Mouse (Mus musculus): ENCODE results near the gene Syt2. TPM values are rescaled to one million over a fixed set of nuclear protein-coding genes. Genes with fewer than 3 reads are reported as not detected.

The Syt2 gene
- total RNA-seq, 2 experiments from 2014 or later, result 25.6 to 30.0 TPM

DNA sequence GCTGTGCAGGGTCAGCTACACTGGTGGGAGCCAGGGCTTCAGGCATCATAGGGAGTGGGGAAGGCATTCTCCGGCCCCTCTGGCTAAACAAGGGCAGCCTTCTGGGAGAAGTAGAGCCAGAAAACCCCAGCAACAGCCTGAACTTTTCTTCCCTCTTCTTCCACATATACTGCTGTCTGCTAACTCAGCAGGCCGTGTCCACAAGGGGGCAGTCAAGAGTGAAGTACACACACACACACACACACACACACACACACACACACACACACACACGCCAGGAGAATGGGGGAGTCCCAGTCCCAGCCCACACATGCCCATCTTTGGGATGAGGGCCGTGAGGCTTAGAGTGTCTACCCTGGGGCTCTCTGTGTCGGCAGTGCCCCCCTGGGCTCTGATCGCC, 95.0 kb downstream of the Syt2 start:
- DNase-seq (ENCODE audit: low spot score in 2 of 2), result no peak

DNA sequence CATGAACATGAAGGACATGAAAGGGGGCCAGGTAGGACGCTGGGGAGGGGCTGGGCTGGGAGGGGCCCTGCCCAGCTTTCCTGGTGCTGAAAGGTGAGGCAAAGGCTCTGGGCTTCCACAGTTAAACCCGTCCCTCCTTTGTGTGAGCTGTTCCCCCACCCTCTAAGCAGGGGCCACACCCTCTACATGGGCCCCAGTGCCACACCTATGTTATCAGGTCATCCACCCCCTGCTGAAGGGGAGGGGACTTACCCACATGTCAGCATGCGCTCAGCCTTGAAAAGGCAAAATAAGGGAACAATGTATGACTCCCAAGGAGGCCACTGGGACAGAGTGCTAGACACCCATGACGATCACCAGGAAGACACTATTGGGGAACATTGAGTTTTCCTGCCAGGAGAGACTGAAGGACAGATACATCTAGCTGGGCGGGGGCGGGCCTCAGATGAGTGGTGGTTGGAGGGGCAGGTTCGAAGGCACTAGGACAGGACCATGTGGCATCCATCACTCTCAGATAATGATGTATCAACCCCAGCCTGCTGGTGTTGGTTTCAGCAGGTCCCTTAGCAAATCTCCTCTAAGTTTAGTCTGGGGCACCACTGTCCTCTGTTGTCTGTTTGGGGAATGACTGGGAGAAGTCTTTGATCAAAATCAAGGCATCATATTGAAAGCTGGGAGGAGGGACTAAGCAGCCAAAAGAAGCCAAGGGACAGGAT, 95.6 kb downstream of the Syt2 start:
- DNase-seq (ENCODE audit: low spot score in 2 of 2), result no peak

DNA sequence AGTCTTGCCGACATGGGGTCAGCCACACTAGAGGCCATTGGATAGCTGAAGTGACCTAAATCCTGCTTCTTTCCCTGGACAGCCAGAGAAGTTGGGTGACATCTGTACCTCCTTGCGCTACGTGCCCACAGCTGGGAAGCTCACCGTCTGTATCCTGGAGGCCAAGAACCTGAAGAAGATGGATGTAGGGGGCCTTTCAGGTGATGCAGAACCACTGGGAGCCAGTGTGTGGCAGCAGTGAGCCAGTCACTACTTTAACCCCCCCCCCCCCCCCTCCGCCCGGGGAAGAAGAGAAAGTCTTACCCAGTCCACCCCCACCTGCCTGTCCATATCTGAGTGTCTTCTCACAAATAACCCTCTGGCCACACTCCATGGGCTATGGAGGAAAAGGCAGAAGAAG, 99.2 kb downstream of the Syt2 start:
- no peak for DNase-seq (ENCODE audit: low spot score in 2 of 2)

DNA sequence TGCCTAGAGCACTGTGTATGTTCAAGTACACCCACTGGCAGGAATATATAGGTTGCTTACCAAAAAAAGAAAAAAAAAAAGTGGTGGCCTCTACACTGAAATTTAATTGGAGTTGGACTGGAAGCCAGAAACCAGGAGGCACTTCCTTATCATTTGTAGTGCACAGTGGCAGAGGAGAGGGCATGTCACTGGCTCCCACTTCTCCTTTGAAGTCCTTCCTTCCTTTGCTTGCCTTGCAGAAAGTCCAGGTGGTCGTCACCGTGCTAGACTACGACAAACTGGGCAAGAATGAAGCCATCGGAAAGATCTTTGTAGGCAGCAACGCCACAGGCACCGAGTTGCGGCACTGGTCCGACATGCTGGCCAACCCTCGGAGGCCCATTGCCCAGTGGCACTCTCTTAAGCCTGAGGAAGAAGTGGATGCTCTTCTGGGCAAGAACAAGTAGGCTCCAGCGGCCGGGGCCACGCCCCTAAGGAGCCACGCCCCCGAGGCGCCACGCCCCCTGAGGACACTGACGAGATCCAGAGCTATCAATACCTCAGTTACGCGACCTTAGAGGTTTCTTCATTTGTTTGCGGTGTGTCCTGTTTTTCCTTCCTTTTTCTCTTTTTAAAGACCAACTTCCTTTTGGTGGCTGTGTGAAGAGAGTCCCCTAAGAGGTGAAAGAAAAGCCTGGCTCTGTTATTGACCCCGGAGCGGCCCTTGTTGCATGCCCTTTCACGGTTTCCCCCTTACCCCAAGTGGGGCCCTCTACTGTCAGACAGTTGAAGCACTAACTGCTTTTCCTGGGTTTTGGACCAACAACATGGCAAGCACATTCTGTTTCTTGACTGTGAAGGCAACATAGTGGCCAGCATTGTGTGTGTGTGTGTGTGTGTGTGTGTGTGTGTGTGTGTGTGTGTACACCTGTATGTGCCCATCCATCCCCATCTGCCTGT, 101.0 kb downstream of the Syt2 start:
- no peak for DNase-seq (ENCODE audit: low spot score in 2 of 2)

DNA sequence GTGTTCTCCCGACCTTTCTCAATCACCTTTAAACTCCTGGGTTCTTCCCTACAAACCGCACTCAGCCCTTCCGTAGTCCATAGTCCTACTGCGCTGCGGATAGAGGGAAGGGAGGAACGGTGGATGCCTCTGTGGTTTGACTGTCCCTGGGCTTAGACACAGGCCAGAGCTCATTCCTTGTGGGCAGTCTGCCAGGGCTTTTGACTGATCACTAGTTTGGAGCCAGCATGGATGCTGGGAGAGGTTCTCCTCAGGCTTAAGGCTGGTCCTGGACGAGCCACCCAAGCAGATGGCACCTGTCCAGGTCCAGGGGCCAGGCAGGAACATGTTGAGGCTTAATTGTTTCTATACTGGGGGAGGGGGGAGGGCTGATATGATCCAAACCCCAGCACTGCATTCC, 103.4 kb downstream of the Syt2 start:
- DNase-seq (ENCODE audit: low spot score in 2 of 2), result no peak

DNA sequence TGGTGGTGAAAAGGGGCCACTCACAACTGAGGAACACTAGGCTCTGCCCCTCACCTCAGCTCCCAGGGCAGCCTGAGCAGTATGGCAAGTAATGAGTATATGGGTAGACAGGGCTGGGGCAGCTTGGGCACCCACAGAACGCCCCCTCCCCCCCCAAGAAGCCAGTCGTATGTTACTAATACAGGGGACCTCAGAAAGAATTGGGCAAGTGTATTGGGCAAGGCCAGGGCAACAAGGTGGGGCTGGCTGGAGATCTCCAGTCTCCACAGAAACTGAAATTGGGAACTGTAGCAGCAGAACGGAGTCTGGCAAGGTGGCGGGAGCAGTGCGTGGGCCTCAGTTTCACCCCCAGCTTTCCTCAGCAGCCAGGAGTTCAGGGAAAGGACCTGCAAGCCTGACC, 106.0 kb downstream of the Syt2 start:
- DNase-seq (ENCODE audit: low spot score in 2 of 2), result no peak

DNA sequence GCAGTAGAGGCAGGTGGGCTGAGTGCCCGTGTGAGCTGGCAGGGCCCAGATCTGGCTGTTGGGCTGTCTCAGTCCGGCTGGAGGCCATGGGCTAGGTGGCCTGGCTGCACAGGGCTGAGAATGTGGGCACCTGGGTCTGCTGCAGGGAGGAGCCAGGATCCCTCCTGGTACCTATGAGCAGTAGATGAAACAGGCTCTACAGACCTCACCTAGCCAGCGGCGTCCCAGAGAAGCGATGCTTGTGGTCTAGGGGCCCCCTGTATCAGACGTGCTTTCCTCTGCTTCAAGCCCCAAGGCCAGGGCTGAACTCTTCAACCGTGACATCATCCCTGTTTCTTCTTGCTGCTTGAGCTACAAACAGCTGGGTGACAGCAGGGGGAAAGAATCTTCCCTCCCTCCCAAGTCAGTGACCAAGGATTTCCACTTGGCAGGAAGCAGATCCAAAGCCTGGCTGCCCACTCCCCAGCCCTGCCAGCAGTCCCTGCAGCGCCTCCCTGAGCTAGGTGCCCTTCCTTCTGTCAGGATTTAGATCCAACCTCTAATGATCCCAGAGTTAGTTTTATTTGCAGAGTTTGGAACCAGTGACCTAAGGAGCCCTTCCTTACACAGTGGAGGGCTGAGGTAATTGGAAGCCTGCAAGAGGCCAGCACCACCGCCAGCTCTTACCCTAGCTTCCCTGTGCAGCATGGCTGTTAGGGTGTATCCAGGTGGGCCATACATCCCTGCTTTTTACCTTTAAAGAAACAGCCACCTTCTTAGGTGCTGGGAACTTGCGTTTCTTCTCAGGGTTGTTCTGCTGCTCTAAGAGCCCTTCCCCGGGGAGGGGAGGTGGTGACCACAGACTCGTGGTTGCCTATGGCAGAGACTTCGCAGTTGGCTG, 107.5 kb downstream of the Syt2 start:
- no peak for DNase-seq (ENCODE audit: low spot score in 2 of 2)

DNA sequence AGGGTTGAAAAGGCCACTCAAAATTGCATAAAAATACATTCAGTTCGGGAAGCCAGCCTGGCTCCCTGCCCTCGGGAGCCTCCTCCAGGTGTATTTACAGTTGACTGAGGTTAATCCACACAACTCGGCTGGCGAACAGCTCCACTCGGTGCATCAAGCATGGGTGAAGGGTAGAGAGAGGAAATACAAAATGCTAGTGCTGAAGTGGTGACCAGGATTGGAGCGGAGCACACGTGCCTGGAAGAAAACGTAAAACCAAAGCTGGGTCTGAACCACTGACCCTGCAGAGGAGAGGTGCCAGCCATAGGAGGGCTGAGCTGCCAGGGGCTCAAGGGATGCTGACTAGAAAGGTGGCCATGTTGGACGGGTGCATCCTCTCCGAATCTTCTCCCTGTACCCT, 108.3 kb downstream of the Syt2 start:
- DNase-seq (ENCODE audit: low spot score in 2 of 2), result no peak

DNA sequence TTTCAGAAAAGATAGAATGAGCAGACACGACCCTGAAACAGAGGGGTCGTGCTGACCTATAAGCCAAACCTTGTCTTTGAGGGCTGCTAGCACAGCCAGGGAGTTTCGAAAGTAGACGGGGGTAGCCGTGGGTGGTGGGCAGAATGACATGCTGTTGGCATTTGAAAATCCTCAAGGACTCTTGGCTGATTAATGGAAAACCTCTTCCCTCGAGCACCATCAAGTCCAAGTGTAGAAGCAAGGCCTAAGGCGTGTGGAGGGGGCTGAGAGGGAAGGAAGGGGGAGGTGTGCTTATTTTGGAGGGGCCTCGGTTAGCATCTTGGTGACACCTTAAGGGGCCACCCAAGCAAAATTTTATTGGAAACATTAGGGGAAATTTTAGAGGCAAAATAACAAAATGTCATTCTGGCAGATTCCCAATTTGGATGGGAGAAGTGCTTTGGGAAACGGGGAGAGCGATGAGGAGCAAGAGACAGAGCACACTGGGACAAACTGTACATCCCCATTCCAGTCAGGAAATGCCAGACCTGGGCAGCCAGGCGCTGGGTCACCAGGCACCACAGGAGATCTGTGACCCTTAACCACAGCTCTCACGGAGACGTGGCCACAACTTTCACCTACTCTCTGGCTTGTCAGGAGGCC, 109.2 kb downstream of the Syt2 start:
- DNase-seq (ENCODE audit: low spot score in 2 of 2), result no peak

DNA sequence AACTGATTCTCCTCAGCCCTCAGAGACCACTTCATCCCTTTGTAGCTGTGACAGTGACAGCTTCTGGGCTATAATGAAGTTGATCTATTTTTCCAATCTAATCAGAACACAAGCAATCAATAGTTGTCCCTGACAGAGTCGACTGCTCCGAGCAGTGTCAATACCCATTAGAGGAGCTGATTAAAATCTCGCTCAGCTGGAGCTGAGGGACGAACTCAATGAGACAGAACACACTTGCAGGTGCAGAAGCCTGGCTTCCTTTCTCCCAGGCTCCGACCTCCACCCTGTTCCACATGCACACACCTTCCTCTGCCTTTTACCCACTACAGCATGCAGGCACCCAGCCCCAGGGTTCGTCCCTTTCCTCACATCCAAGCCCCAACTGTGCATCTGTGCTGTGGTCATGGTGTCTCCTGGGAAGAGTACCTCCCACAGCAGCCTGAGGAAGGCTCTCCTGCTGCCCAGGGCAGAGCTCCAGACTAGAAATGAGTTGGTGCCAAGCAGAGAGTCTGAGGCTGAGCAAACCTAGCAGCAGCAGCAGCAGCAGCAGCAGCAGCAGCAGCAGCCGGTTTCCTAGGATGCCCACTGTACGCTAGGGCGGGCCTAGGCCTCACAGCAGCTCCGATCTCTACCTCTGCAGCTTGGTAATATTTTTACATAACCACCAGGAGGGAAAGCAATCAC, 109.9 kb downstream of the Syt2 start:
- no peak for DNase-seq (ENCODE audit: low spot score in 2 of 2)

DNA sequence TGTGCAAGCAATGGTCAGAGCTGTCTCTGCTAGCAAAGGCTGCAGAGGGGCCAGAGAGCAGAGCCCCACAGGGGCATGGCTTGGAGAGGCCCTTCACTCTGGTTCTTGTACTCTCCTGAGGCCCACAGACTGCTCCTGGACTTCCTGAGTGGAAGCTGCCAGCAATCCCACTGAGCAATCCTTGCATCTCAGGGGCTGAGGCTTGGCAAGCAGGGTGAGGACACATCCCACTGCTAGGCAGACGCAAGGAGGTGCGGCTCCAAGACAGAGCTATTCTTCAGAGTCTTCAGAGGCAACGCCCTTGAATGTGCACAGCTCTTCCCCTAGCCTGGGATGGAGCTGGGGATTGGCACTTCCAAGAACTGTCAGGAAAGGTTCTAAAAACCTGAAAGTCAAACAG, 110.8 kb downstream of the Syt2 start:
- DNase-seq (ENCODE audit: low spot score in 2 of 2), result no peak

DNA sequence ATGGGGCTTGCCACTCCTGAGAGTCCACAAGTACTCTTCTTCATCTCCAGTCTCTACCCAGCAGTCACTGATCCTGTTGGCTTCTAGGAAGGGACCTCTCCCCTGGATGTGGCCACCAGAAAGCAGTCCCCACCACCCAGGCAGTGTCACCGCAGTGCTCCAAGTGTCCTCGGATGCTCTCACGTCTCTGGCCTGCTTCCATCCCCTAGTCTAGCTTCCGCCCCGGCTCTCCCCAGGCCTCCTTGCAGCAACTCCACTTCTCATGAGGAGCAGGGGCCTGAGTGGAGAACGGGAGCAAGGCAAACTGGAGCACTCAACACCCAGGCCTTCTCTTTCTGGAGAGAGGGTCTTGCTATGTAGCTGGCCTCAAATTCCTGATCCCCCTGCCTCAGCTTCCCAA, 112.7 kb downstream of the Syt2 start:
- DNase-seq (ENCODE audit: low spot score in 2 of 2), result no peak

DNA sequence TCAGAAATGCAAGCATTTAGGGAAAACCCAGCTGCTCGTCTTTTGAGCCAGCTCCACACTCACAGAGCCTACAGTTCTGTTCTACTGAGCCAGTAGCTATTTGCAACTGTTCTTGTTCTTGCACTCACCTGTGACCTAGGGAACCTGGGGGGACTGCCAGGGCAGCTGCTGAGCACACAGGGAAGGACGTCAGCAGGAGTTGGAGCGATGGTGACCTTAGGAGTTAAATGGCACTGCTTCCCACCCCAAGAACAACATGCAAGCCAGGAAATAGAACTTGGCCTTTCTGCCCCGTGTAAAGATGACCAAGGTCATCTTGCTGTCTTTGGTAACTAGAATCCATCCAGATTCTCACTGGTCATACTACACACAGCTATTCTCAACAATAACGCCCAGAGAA, 114.2 kb downstream of the Syt2 start:
- no peak for DNase-seq (ENCODE audit: low spot score in 2 of 2)

DNA sequence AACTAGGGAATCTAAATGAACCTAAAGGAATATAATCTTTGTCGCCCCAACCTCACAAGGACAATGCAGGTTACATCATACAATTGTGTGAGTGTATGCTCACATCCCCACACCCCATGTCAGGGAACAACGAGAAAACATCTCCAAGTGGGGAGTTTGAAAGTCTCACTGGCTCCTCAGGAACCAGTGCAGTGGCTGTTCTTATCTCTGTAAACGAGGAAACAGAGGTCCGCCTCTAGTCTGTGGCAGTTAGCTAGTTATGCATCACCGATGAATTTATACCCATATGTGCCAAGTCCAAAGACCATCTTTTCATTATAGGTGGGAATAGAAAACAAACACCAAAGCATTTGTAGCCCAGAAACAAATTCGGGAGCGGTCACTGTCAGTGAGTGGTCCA, 115.1 kb downstream of the Syt2 start:
- DNase-seq (ENCODE audit: low spot score in 2 of 2), result no peak

DNA sequence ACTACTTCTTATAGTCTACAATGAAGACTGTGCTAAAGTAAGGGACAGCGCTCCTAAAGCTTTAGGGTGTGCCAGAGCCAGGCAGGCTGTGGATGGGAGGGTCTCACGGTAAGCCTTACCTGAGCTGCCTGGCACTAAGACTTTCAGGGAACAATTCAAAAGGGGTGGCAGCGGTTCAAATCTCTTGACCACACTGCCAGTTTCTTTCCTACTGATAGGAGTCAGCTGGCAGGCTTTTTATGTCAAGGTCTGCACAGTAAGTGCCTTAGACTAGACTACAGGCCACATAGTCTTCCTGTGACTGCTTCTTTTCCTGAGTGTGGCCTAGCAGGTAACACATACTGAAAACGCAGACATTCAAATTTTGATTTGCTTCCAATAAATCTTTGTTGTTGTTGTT, 116.8 kb downstream of the Syt2 start:
- DNase-seq (ENCODE audit: low spot score in 2 of 2), result no peak

DNA sequence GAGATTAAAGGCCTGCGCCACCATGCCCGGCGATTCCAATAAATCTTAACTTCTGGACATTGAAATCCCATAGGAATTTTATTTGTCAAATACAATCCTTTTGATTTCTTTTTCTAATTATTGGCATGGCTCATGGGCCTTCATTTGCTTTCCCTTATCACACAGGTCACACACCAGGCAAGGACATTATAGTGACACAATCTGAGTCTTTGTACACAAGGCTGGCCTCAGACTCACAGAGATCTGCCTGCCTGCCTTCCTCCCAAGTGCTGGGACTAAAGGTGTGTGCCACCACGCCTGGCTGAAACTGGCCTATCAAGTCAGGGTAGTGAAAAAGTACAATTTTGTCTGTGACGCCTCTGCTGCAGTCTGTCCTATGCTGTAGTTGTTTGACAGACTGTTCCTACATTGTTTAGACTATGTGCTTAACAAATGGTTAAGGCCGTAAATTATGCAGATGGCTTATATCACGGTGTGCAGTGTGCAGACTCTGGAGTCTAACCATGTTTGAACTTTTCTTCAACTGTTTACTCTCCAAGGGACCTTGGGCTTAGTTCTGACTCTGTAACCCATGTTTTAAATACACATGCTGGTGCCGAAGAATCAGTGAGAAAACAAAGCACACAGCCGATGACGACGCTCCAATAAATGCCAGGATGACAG, 117.4 kb downstream of the Syt2 start:
- no peak for DNase-seq (ENCODE audit: low spot score in 2 of 2)

DNA sequence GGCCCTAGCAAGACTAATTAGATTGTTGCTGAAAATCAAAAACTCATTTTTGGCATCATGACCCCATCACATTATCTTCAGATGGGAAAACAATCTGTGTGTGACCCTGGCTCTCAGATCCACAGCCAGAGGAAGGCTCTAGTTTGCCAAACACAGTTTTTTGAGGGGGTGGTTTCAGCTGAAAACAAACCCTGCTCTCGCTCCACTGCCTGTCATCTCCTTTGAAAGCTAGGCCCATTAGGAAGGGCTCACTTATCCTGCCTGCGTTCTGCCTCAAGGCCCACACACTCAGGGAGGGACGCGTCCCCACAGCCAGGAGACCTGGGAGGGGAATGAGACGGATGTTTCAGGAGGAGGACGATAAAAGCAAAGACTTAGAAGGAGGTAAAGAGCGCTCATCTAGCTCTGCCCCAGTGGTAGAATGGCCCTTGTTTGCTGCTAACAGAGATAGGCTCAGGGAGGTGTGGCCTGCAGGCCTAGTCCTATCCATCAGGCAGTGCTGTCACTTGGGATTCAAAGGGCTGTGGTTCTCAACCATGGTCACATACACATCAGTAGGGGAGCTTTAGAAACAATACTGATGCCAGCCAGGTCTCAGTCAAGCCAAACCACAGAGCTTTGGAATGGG, 118.5 kb downstream of the Syt2 start:
- DNase-seq (ENCODE audit: low spot score in 2 of 2), result no peak

DNA sequence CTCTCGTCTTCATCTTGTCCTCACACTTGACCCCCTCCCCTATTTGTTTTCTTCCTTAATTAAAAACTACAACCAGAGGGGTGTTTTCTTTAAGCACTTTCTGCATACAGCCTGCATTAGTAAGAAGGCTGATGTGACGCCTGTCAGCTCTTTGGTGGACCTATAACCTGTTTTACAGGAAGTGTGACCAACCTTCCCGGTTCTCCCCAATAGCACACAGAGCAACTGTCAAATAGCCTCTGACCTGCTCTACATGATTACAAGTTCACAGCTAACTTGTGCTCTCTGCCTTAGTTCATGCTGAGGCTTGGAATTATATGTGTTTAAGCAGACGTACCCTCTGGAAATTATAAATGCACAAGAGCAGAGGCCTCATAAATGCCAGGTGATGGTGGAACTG, 120.0 kb downstream of the Syt2 start:
- DNase-seq (ENCODE audit: low spot score in 2 of 2), result no peak

DNA sequence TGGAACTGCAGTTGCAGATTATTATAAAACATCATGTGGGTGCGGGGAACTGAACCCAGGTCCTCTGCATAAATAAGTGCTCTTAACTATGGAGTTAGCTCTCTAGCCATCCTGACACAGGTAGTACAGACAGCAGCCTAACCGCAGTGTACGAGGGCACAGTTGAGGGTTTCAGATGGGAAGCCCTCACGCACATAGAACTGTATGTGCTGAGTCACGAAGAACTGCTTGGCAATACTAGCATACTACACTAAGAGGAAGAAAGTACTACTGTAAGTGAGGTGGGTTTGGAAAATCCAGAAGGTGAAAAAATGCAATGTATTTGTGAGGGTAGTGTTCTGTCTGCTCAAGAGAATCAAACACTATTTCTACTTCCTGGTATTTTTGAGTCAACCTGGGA, 123.8 kb downstream of the Syt2 start:
- no peak for DNase-seq (ENCODE audit: low spot score in 2 of 2)

DNA sequence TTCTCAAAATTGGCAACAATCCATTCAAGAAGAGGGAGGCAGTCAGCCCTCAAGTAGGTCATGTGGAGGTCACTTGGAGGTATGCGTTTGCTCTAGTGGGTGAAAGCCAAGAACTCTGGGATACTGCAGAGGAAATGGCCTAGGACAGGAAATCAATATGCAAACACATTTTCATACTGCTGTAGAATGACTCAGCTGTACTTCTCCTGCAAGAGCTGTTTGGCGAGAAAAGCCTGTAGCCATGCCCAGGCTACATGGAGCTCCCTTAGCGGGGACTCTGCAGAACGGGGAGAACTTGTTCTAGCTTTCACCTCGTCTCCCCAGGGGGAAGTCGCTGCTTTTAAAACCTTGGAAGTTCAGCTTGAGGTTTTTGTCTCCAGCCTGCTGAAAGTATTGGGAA, 124.9 kb downstream of the Syt2 start:
- peak in 1 of 2 experiments; percentile 55 for DNase-seq (ENCODE audit: low spot score in 2 of 2)
